Mouse (Mus musculus) liver, embryonic 14.5 days (tissue): Measurements from ENCODE around the gene Polq.

Source experiments
- CTCF ChIP-seq: IDR thresholded peaks from 2 replicates; pipeline ENCODE4 v1.5.1; 2016; ENCODE audit warnings: antibody characterized with exemption, low read depth, control low read depth
- EP300 ChIP-seq: IDR thresholded peaks from 2 replicates; pipeline ENCODE4 v1.6.1; 2016; ENCODE audit warnings: antibody characterized with exemption, low read depth

- TF ChIP-seq CTCF (no peak), EP300 (no peak)
These were observed 2.3 kb upstream of the Polq start for GRCm38 (mm10) chr16:37009262-37009661.
